Mouse (Mus musculus) left cerebral cortex, adult 18-20 months (tissue): Measurements from ENCODE around the gene Etnk1. TPM values are rescaled to one million over a fixed set of nuclear protein-coding genes. Genes with fewer than 3 reads are reported as not detected.

Source experiments
- total RNA-seq, 2 experiments: library from RNA; stranded (reverse); gene quantifications; 2 replicates each; pipeline ENCODE4 v1.2.3; 2021

Etnk1 gene
- total RNA-seq, 2 experiments from 2014 or later, result 191 to 198 TPM

Other genes with a start within 250 kb of the Etnk1 start
- gene St8sia1, start 202.8 kb upstream of the Etnk1 start, total RNA-seq, result 10 to 100 TPM; 28.2 to 32.8 TPM
- gene C2cd5, start 67.1 kb upstream of the Etnk1 start, total RNA-seq, result 10 to 100 TPM; 89.5 to 92.6 TPM